Mouse (Mus musculus) cerebellum, adult 2 months (tissue): ENCODE measurements around the gene Pld1. TPM values are rescaled to one million over a fixed set of nuclear protein-coding genes. Genes with fewer than 3 reads are reported as not detected.
"Not testable (repeated sequence)": the region's sequence is repeated elsewhere in the genome, so short reads cannot be mapped to it uniquely, and the experiment has no call there.

Source experiments
- DNase-seq, 2 experiments: peaks; one replicate each; pipeline ENCODE4 v3.0.0; 2021
- H3K27ac ChIP-seq: fragments of 200-500 bp; 2 replicates; pipeline ENCODE4 v1.5.1; 2012; ENCODE audit warnings: low read length, control low read depth, inconsistent platforms; ENCODE audit not compliant: insufficient read depth
- H3K27me3 ChIP-seq: fragments of 200-500 bp; 2 replicates; pipeline ENCODE4 v1.6.1; 2012; ENCODE audit warnings: inconsistent platforms, mild to moderate bottlenecking, low read length, moderate library complexity; ENCODE audit not compliant: control insufficient read depth, insufficient read depth
- H3K4me1 ChIP-seq: fragments of 200-500 bp; 2 replicates; pipeline ENCODE4 v1.6.1; 2011; ENCODE audit warnings: low read length; ENCODE audit not compliant: control insufficient read depth, insufficient read depth
- H3K4me3 ChIP-seq: fragments of 200-500 bp; replicated peaks from 2 replicates; pipeline ENCODE3; 2011; ENCODE audit warnings: mild to moderate bottlenecking, low read depth, low read length, control low read depth; ENCODE audit not compliant: insufficient read depth
- CTCF ChIP-seq: fragments of 200-500 bp; IDR thresholded peaks from 2 replicates; pipeline ENCODE4 v1.5.1; 2011; ENCODE audit warnings: low read depth, mild to moderate bottlenecking, control low read depth, low read length, moderate library complexity, borderline replicate concordance; ENCODE audit not compliant: insufficient read depth
- POLR2A ChIP-seq: fragments of 200-500 bp; IDR thresholded peaks from 2 replicates; pipeline ENCODE4 v1.6.1; 2011; ENCODE audit warnings: low read length, control low read depth, borderline replicate concordance; ENCODE audit not compliant: insufficient read depth
- WGBS: fragments of 180-500 bp; shearing (Covaris S2); methylation state at CpG from one replicate; pipeline ENCODE4 v1.1.7; 2018; 5-methylcytosine and 5-hydroxymethylcytosine counted together
- polyA plus RNA-seq: library from polyadenylated mRNA; depleted of rRNA; stranded (reverse); fragments of >200 nt; gene quantifications from 2 replicates; pipeline ENCODE4 v1.2.3, GENCODE M21; 2012

Pld1 gene
- polyA plus RNA-seq, 1 experiment, result 6.0 TPM

DNA sequence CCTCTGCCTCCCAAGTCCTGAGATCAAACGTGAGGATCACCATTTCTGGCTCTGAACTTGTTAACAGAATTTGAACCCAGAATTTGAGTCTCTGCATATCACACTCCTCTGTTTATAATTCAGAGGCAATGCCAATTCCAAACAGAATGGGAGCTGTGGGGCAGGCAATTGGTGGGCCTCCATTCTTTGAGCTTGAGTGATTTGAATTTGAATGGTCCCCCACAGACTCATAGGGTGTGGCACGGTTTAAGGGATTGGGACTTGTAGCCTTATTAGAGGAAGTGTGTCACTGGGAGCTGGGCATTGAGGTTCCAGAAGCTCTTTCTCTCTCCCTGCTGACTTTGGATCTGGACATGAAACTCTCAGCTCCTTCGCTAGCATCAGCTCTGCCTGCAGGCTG lies 2.9 kb upstream of the Pld1 start:
- no peak for DNase-seq
- TF ChIP-seq CTCF (no peak), POLR2A (no peak)
- WGBS, result 70% methylated on average over 3 of the region's 3 CpGs
- peaks cover 3% of the 10 kb centered on the region; the same call in 1 of the 2 replicates for H3K4me1 ChIP-seq
- H3K4me3 ChIP-seq, result no peak overlapping the region
- no peak overlapping the region for H3K27ac ChIP-seq
- H3K27me3 ChIP-seq, result peaks cover 1% of the 10 kb centered on the region; the same call in 1 of the 2 replicates

DNA sequence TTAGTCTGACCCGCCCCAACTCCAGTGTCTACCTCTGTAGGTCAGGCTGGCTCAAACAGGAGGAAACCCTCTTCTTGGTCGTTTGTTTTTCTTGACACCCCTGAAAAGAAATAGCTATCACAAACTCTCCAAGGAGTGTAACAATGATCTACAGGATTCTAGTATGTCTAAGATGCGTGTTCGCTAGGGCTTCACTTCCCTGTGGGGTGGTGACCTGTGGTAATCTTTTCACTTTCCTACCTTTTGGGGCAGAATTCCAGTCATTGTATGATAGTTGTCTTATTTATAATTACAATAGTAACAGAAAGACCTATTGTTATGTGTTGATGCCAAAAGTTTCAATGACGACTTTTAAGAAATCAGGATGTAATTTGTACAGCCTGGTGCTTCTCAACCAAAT lies 1.8 kb upstream of the Pld1 start:
- 80% methylated on average over 5 of the region's 5 CpGs for WGBS

GRCm38 (mm10) chr3:27937144-27938110 lies 1.1 kb upstream of the Pld1 start:
- DNase-seq, result no peak
- Histone ChIP-seq H3K4me3 (no peak overlapping the region), H3K27me3 (peaks cover 1% of the 10 kb centered on the region; the same call in 1 of the 2 replicates), H3K4me1 (peaks cover 3% of the 10 kb centered on the region; the same call in 1 of the 2 replicates), H3K27ac (no peak overlapping the region)
- 88% methylated on average over 13 of the region's 13 CpGs for WGBS
- TF ChIP-seq POLR2A (no peak), CTCF (no peak)

More for the DNA sequence above, 1.8 kb upstream of the Pld1 start:
- H3K27ac ChIP-seq, result no peak overlapping the region
- peaks cover 3% of the 10 kb centered on the region; the same call in 1 of the 2 replicates for H3K4me1 ChIP-seq
- peaks cover 1% of the 10 kb centered on the region; the same call in 1 of the 2 replicates for H3K27me3 ChIP-seq
- no peak for DNase-seq
- TF ChIP-seq POLR2A (no peak), CTCF (no peak)
- no peak overlapping the region for H3K4me3 ChIP-seq

DNA sequence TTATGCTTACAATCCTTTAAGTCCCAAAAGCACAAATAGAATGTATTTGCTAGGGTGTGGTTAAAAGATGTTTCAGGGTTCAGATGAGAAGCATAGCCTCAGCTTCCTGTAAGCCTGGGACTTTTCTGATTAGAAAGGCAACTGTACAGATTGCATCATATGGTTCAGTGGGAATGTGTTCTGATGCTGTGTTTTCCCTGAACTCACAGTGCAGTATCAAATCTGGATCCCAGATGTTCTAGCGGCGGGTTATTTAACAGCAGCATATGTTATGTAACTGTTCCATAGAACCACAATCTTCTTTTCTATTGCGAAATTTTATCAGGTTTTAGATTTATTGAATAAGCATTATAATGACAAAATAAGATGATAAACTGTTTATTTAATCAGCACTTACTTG lies 3.1 kb downstream of the Pld1 start:
- WGBS, result 93% methylated on average over 3 of the region's 3 CpGs
- no peak for DNase-seq
- peaks cover 3% of the 10 kb centered on the region; the same call in 1 of the 2 replicates for H3K4me1 ChIP-seq
- TF ChIP-seq CTCF, result no peak
- no peak for TF ChIP-seq POLR2A
- H3K27me3 ChIP-seq, result peaks cover 1% of the 10 kb centered on the region; the same call in 1 of the 2 replicates
- no peak overlapping the region for H3K27ac ChIP-seq
- no peak overlapping the region for H3K4me3 ChIP-seq

GRCm38 (mm10) chr3:27942991-27943390 lies 4.5 kb downstream of the Pld1 start:
- 58% methylated on average over 7 of the region's 7 CpGs for WGBS
- H3K4me3 ChIP-seq, result no peak overlapping the region
- TF ChIP-seq POLR2A, result no peak
- TF ChIP-seq CTCF, result no peak
- no peak for DNase-seq
- H3K4me1 ChIP-seq, result peaks cover 3% of the 10 kb centered on the region; the same call in 1 of the 2 replicates
- H3K27ac ChIP-seq, result no peak overlapping the region
- peaks cover 1% of the 10 kb centered on the region; the same call in 1 of the 2 replicates for H3K27me3 ChIP-seq

DNA sequence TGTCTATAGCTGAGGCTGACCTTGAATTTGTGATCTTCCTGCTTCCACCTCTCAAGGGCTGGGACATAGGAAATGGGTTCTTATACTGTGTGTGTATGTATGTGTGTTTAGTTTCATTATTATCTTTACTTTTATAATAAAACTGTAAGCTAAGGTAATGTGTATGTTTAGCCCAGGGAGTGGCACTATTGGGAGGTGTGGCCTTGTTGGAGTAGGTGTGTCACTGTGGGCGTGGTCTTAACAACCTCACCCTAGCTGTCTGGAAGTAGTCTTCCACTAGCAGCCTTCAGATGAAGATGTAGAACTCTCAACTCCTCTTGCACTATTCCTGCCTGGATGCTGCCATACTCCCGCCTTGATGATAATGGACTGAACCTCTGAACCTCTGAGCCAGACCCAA lies 6.9 kb downstream of the Pld1 start:
- not testable (repeated sequence) for H3K27ac ChIP-seq, DNase-seq, H3K4me3 ChIP-seq, H3K4me1 ChIP-seq, H3K27me3 ChIP-seq
- whole genome bisulfite sequencing, result 84% methylated on average over 2 of the region's 2 CpGs

DNA sequence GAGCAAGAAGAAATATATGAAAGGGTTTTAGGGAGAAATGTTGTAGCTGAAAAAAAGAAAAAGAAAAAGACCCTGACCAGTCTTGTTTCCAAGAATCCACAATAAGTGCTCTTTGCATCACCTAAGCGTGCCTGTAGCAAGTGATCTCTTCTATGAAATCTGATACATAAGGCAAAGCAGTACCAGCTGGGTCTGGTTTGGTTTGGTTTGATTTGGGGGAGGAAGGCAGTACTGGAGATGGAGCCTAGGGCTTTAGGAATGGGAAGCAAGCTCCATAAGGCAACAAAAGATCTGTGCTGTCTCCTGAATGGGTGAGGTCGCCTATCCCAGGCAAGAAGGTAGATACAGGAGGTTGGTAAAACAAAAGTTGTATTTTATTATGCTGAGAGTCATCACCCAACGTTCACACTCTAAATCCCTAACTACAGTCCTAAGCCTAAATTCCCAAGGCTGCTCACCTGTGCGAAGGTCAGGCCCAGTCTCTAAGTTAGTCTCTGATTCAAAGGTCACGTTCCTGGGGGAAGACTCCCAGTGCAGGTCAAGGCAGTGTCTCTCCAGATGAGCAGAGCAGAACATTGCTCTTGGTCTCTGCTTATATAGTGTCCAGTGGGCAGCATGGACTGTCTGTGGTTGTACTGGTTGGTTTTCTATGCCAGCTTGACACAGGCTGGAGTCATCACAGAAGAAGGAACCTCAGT lies 10.8 kb downstream of the Pld1 start:
- H3K4me3 ChIP-seq, result no peak overlapping the region
- H3K27ac ChIP-seq, result no peak overlapping the region
- DNase-seq, result no peak
- H3K27me3 ChIP-seq, result no peaks in the 10 kb centered on the region; the same call in 1 of the 2 replicates
- TF ChIP-seq CTCF (no peak), POLR2A (no peak)
- no peaks in the 10 kb centered on the region for H3K4me1 ChIP-seq
- WGBS, result 86% methylated on average over 5 of the region's 5 CpGs

DNA sequence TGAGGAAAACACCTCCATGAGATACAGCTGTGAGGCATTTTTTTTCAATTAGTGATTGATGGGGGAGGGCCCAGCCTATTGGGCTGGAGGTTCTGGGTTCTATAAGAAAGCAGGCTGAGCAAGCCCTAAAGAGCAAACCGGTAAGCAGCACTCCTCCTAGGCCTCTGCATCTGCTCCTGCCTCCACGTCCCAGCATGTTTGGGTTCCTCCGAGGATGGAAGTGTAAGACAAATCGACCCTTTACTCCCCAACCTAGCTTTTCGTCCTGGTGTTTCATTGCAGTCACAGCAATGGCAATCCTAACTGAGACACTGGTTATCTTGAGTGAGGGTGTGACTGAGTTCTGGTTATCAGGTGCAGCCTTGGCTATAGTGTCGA lies 11.4 kb downstream of the Pld1 start:
- 86% methylated on average over 6 of the region's 6 CpGs for WGBS
- no peaks in the 10 kb centered on the region for H3K4me1 ChIP-seq
- no peaks in the 10 kb centered on the region; the same call in 1 of the 2 replicates for H3K27me3 ChIP-seq
- DNase-seq, result no peak
- no peak for TF ChIP-seq POLR2A
- TF ChIP-seq CTCF, result no peak
- no peak overlapping the region for H3K27ac ChIP-seq
- no peak overlapping the region for H3K4me3 ChIP-seq
